Mouse (Mus musculus): Measurements from ENCODE around the gene Hapln4.
A peak's percentile ranks its signal among the peaks of the same experiment; 100 is the strongest.

The Hapln4 gene

GRCm38 (mm10) chr8:70139026-70139857 is 56.0 kb downstream of the Hapln4 start, which contains the start of the genes Rfxank, Borcs8 and Mef2b:
Gene Rfxank, minus strand, starts transcription at chr8:70139154.
Gene Borcs8, plus strand, starts transcription at chr8:70139499.
Gene Mef2b, plus strand, starts transcription at chr8:70139711.
- peak; percentile 100 for DNase-seq (ENCODE audit: low read depth)

GRCm38 (mm10) chr8:70139981-70140380 is 56.7 kb downstream of the Hapln4 start:
- no peak for DNase-seq (ENCODE audit: low read depth)
